11 mouse cellular contexts compared by ENCODE assay signal in genomic region chr3:19455838-19456448, GRCm38 (mm10).
"Had no signal": no experiment of that assay in that cellular context is flagged by ENCODE, and none has a peak within 500 bp of the region (broad histone marks: within the 10 kb centered on the region; RNA-seq: fewer than 3 reads in every experiment).

No protein-coding gene starts in this region.

- H3K9me3 ChIP-seq: intestine, embryonic 15.5 days; liver, embryonic 13.5 days had no signal

- H3K27me3 ChIP-seq: intestine, embryonic 15.5 days; liver, embryonic 13.5 days had no signal

- H3K4me3 ChIP-seq: intestine, embryonic 15.5 days; liver, embryonic 13.5 days had no signal

- H3K9ac ChIP-seq: intestine, embryonic 15.5 days; liver, embryonic 13.5 days had no signal

- H3K4me1 ChIP-seq: intestine, embryonic 15.5 days; liver, embryonic 13.5 days had no signal

- ATAC-seq: intestine, embryonic 15.5 days had no signal

- H3K36me3 ChIP-seq: intestine, embryonic 15.5 days; liver, embryonic 13.5 days had no signal

- H3K27ac ChIP-seq: intestine, embryonic 15.5 days; liver, embryonic 13.5 days had no signal

- H3K4me2 ChIP-seq: intestine, embryonic 15.5 days; liver, embryonic 13.5 days; midbrain, embryonic 11.5 days had no signal

- DNase-seq: kidney, adult 18-20 months; kidney, postnatal 14 days; liver, embryonic 13.5 days; lung, adult 2 months; lung, postnatal 14 days; lung, postnatal 4 days; midbrain, embryonic 14.5 days; thymus, adult 18-20 months; thymus, postnatal 36 days had no signal
